Mouse (Mus musculus) cortical plate, adult 2 months (tissue): ENCODE measurements around the gene Tmco4.

Source experiments
- CTCF ChIP-seq: fragments of 200-500 bp; IDR thresholded peaks from 2 replicates; pipeline ENCODE4 v1.5.1; 2011; ENCODE audit warnings: mild to moderate bottlenecking, control low read depth, low read length; ENCODE audit not compliant: insufficient read depth; ENCODE audit errors: extremely low read depth
- POLR2A ChIP-seq: fragments of 200-500 bp; IDR thresholded peaks from 2 replicates; pipeline ENCODE4 v1.6.1; 2011; ENCODE audit warnings: mild to moderate bottlenecking, low read length, control low read depth; ENCODE audit not compliant: insufficient read depth; ENCODE audit errors: extremely low read depth

DNA sequence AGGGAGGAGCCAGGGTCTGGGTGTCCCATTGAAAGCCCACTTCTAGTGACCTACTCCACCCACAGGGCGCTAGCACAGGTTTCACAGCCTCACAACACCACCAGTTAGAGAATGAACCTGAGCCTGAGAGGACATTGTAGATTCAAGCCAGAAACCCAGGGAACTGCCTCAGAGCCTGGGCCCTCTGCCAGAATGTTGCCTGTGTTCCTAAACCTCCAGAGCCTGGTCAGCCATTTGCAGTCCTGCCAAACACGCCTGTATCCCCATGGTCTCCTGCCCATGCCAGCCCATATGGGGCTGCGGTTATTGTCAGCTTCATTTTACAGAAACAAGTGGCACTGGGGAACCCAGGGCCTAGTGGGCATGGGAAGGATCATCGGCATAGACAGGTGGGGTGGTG, 82.6 kb downstream of the Tmco4 start:
- TF ChIP-seq POLR2A (no peak), CTCF (no peak)
